Mouse (Mus musculus) layer of hippocampus, adult 2 months (tissue): ENCODE measurements at regions not wholly inside any gene's neighbourhood (a gene's known extent, or its start where the extent isn't known, plus 50 kb on each side); places are given as distances from the start of the nearest gene placed in this dataset.
A peak's percentile ranks its signal among the peaks of the same experiment; 100 is the strongest.
"Not testable (repeated sequence)": the region's sequence is repeated elsewhere in the genome, so short reads cannot be mapped to it uniquely, and the experiment has no call there.

Source experiments
- DNase-seq, 2 experiments: peaks; one replicate each; pipeline ENCODE4 v3.0.0; 2022; ENCODE audit warnings: low spot score in 2 of 2
- H3K27ac ChIP-seq: fragments of 200-600 bp; 2 replicates; pipeline ENCODE4 v1.8.1; 2022
- H3K4me3 ChIP-seq: fragments of 200-600 bp; 2 replicates; pipeline ENCODE4 v1.8.1; 2022; ENCODE audit warnings: mild to moderate bottlenecking
- CTCF ChIP-seq: fragments of 200-600 bp; conservative IDR thresholded peaks from 2 replicates; pipeline ENCODE4 v1.8.1; 2022; ENCODE audit warnings: antibody characterized with exemption, mild to moderate bottlenecking, moderate library complexity

- no peak overlapping the region for H3K4me3 ChIP-seq
- no peak for DNase-seq
- no peak for TF ChIP-seq CTCF
- H3K27ac ChIP-seq: no peak overlapping the region
Observed at GRCm38 (mm10) chrX:153887285-153887684, 55.3 kb downstream of the Spin2c start.

DNA sequence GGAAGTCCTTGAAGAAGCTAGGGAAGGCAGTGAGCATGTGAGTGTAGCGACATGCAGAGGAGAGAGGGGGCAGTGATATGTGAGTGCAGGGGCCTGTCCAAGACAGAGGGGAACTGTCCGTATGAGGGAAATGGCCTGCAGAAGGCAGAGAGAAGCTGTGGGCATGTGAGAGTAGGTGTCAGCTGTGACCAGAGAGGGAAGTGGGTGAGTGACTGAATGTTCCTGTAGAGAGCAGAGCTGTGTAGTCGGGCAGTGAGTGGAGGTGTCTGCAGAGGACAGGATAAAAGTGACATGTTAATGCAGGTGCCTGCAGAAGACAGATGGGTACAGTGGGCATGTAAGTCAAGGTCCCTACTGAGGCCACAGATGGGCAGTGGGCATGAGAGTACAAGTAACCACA is 84.4 kb downstream of the Samt1 start:
- no peak for TF ChIP-seq CTCF
- Histone ChIP-seq H3K4me3 (no peak overlapping the region), H3K27ac (no peak overlapping the region)
- no peak for DNase-seq

- DNase-seq: no peak
- Histone ChIP-seq H3K27ac (no peak overlapping the region), H3K4me3 (no peak overlapping the region)
- TF ChIP-seq CTCF: peak; percentile 37
Observed at GRCm38 (mm10) chrX:153932586-153932985, 79.9 kb downstream of the Samt1 start.

GRCm38 (mm10) chrX:153936111-153936510 is 76.3 kb downstream of the Samt1 start:
- no peak overlapping the region for H3K27ac ChIP-seq
- no peak overlapping the region for H3K4me3 ChIP-seq
- DNase-seq: no peak
- TF ChIP-seq CTCF: no peak

- H3K4me3 ChIP-seq: no peak overlapping the region
- TF ChIP-seq CTCF: no peak
- no peak for DNase-seq
- no peak overlapping the region for H3K27ac ChIP-seq
Observed at GRCm38 (mm10) chrX:153937346-153937745, 75.1 kb downstream of the Samt1 start.

- H3K4me3 ChIP-seq: no peak overlapping the region
- DNase-seq: no peak
- TF ChIP-seq CTCF: no peak
- no peak overlapping the region for H3K27ac ChIP-seq
Observed at GRCm38 (mm10) chrX:153940089-153940488, 72.4 kb downstream of the Samt1 start.

DNA sequence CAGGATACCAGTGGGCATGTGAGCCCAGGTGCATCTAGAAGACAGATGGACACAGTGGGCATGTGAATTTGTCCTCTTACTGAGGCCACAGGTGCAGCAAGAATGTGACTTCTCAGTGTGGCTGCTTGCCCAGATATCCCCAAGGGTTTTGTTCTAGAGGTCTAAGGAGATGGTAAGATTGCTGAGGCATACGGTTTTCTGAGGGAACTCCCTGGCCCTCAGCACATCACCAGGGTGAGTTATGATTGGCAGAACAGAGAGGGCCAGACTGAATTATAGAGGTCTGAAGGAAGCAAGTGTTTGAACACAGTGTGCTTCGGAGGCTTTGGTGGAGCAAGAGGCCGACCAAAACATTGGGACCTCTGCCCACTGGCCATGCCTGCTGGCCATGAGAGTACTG is 71.3 kb downstream of the Samt1 start:
- not testable (repeated sequence) for H3K27ac ChIP-seq, H3K4me3 ChIP-seq, DNase-seq
